Mouse (Mus musculus): ENCODE results near the gene Olfr569. TPM values are rescaled to one million over a fixed set of nuclear protein-coding genes. Genes with fewer than 3 reads are reported as not detected.

Olfr569 gene
- polyA plus RNA-seq (2015; fragmentation: Nextera tagmentation; extraction: Ambion mirVana): not detected in 2 replicates

- Histone ChIP-seq H3K9me3 (replicated peaks) (no peaks in the 10 kb centered on the region), H3K36me3 (no peaks in the 10 kb centered on the region), H3K4me3 (no peak within 1 kb of the TSS), H3K4me2 (no peak within 1 kb of the TSS), H3K27ac (no peak within 1 kb of the TSS), H3K4me1 (replicated peaks) (no peaks in the 10 kb centered on the region), H3K9ac (no peak within 1 kb of the TSS), H3K27me3 (no peaks in the 10 kb centered on the region)
- 64% methylated on average over 3 of the region's 3 CpGs for WGBS
- no peak for ATAC-seq (replicated peaks; ENCODE audit: insufficient number of reproducible peaks, insufficient read depth, low FRiP score, low read depth)
These were observed at the start of gene Olfr569 for GRCm38 (mm10) chr7:102890782-102891181. TSS of gene Olfr569 (minus strand) at chr7:102890882.

GRCm38 (mm10) chr7:102927105-102927504 is 36.4 kb upstream of the Olfr569 start:
- Histone ChIP-seq H3K9ac (no peak overlapping the region), H3K4me1 (replicated peaks) (no peaks in the 10 kb centered on the region), H3K4me3 (no peak overlapping the region), H3K4me2 (no peak overlapping the region), H3K27me3 (no peaks in the 10 kb centered on the region), H3K27ac (no peak overlapping the region), H3K9me3 (replicated peaks) (no peaks in the 10 kb centered on the region), H3K36me3 (no peaks in the 10 kb centered on the region)
- 70% methylated on average over 3 of the region's 3 CpGs for WGBS
- no peak for ATAC-seq (replicated peaks; ENCODE audit: insufficient number of reproducible peaks, insufficient read depth, low FRiP score, low read depth)

GRCm38 (mm10) chr7:102924109-102924508 is 33.4 kb upstream of the Olfr569 start, which contains the start of gene Olfr572:
TSS of gene Olfr572 (plus strand) at chr7:102924409.
- 50% methylated on average over 1 of the region's 1 CpGs for whole genome bisulfite sequencing

GRCm38 (mm10) chr7:102919632-102920031 is 28.9 kb upstream of the Olfr569 start:
- 9% methylated on average over 1 of the region's 1 CpGs for WGBS
- no peak overlapping the region for H3K4me3 ChIP-seq
- no peak overlapping the region for H3K4me2 ChIP-seq
- no peak for ATAC-seq (replicated peaks; ENCODE audit: insufficient number of reproducible peaks, insufficient read depth, low FRiP score, low read depth)
- H3K36me3 ChIP-seq: no peaks in the 10 kb centered on the region
- no peak overlapping the region for H3K27ac ChIP-seq
- peaks cover 3% of the 10 kb centered on the region; the same call in 1 of the 2 replicates for H3K4me1 ChIP-seq (replicated peaks)
- H3K9ac ChIP-seq: no peak overlapping the region
- no peaks in the 10 kb centered on the region for H3K27me3 ChIP-seq
- no peaks in the 10 kb centered on the region for H3K9me3 ChIP-seq (replicated peaks)

More at GRCm38 (mm10) chr7:102924109-102924508, 33.4 kb upstream of the Olfr569 start, which contains the start of gene Olfr572:
- no peaks in the 10 kb centered on the region for H3K4me1 ChIP-seq (replicated peaks)
- no peak for ATAC-seq (replicated peaks; ENCODE audit: insufficient number of reproducible peaks, insufficient read depth, low FRiP score, low read depth)
- no peaks in the 10 kb centered on the region for H3K27me3 ChIP-seq
- no peak within 1 kb of the TSS for H3K27ac ChIP-seq
- no peaks in the 10 kb centered on the region for H3K36me3 ChIP-seq
- no peak within 1 kb of the TSS for H3K4me3 ChIP-seq
- H3K4me2 ChIP-seq: no peak within 1 kb of the TSS
- H3K9ac ChIP-seq: no peak within 1 kb of the TSS
- no peaks in the 10 kb centered on the region for H3K9me3 ChIP-seq (replicated peaks)

- H3K27me3 ChIP-seq: no peaks in the 10 kb centered on the region
- H3K4me1 ChIP-seq (replicated peaks): peaks cover 3% of the 10 kb centered on the region; the same call in 1 of the 2 replicates
- no peak within 1 kb of the TSS for H3K9ac ChIP-seq
- H3K4me3 ChIP-seq: no peak within 1 kb of the TSS
- no peaks in the 10 kb centered on the region for H3K36me3 ChIP-seq
- ATAC-seq (replicated peaks; ENCODE audit: insufficient number of reproducible peaks, insufficient read depth, low FRiP score, low read depth): no peak
- no peak within 1 kb of the TSS for H3K4me2 ChIP-seq
- no peak within 1 kb of the TSS for H3K27ac ChIP-seq
- 63% methylated on average over 4 of the region's 4 CpGs for WGBS
- H3K9me3 ChIP-seq (replicated peaks): no peaks in the 10 kb centered on the region
These were observed 26.6 kb upstream of the Olfr569 start, which contains the start of gene Olfr571 for GRCm38 (mm10) chr7:102917032-102917875. TSS of gene Olfr571 (minus strand) at chr7:102917536.

GRCm38 (mm10) chr7:102916405-102916804 is 25.7 kb upstream of the Olfr569 start:
- 41% methylated on average over 5 of the region's 5 CpGs for WGBS
- Histone ChIP-seq H3K27me3 (no peaks in the 10 kb centered on the region), H3K4me1 (replicated peaks) (peaks cover 3% of the 10 kb centered on the region; the same call in 1 of the 2 replicates), H3K4me2 (no peak overlapping the region), H3K36me3 (no peaks in the 10 kb centered on the region), H3K27ac (no peak overlapping the region), H3K9me3 (replicated peaks) (no peaks in the 10 kb centered on the region), H3K4me3 (no peak overlapping the region), H3K9ac (no peak overlapping the region)
- peak; percentile 50; the same call in 1 of the 2 replicates for ATAC-seq (replicated peaks; ENCODE audit: insufficient number of reproducible peaks, insufficient read depth, low FRiP score, low read depth)

- ATAC-seq (replicated peaks; ENCODE audit: insufficient number of reproducible peaks, insufficient read depth, low FRiP score, low read depth): no peak
- H3K9me3 ChIP-seq (replicated peaks): no peaks in the 10 kb centered on the region
- no peak overlapping the region for H3K27ac ChIP-seq
- H3K9ac ChIP-seq: no peak overlapping the region
- 11% methylated on average over 1 of the region's 1 CpGs for WGBS
- no peaks in the 10 kb centered on the region for H3K36me3 ChIP-seq
- H3K4me1 ChIP-seq (replicated peaks): peaks cover 3% of the 10 kb centered on the region; the same call in 1 of the 2 replicates
- no peak overlapping the region for H3K4me3 ChIP-seq
- H3K4me2 ChIP-seq: no peak overlapping the region
- no peaks in the 10 kb centered on the region for H3K27me3 ChIP-seq
These were observed 24.6 kb upstream of the Olfr569 start for GRCm38 (mm10) chr7:102915261-102915660.

- H3K4me1 ChIP-seq (replicated peaks): no peaks in the 10 kb centered on the region
- H3K9me3 ChIP-seq (replicated peaks): no peaks in the 10 kb centered on the region
- no peak for ATAC-seq (replicated peaks; ENCODE audit: insufficient number of reproducible peaks, insufficient read depth, low FRiP score, low read depth)
- H3K4me3 ChIP-seq: no peak within 1 kb of the TSS
- no peak within 1 kb of the TSS for H3K9ac ChIP-seq
- no peaks in the 10 kb centered on the region for H3K36me3 ChIP-seq
- no peak within 1 kb of the TSS for H3K27ac ChIP-seq
- no peaks in the 10 kb centered on the region for H3K27me3 ChIP-seq
- H3K4me2 ChIP-seq: no peak within 1 kb of the TSS
These were observed 13.9 kb downstream of the Olfr569 start, which contains the start of gene Olfr568 for GRCm38 (mm10) chr7:102876822-102877221. TSS of gene Olfr568 (plus strand) at chr7:102877122.

GRCm38 (mm10) chr7:102858665-102859064 is 32.0 kb downstream of the Olfr569 start, which contains the start of gene Olfr566:
TSS of gene Olfr566 (minus strand) at chr7:102858765.
- Histone ChIP-seq H3K4me3 (no peak within 1 kb of the TSS), H3K27me3 (no peaks in the 10 kb centered on the region), H3K4me2 (no peak within 1 kb of the TSS), H3K36me3 (no peaks in the 10 kb centered on the region), H3K9ac (no peak within 1 kb of the TSS), H3K9me3 (replicated peaks) (no peaks in the 10 kb centered on the region), H3K4me1 (replicated peaks) (no peaks in the 10 kb centered on the region), H3K27ac (no peak within 1 kb of the TSS)
- no peak for ATAC-seq (replicated peaks; ENCODE audit: insufficient number of reproducible peaks, insufficient read depth, low FRiP score, low read depth)
- 77% methylated on average over 1 of the region's 1 CpGs for WGBS

- Histone ChIP-seq H3K9ac (no peak overlapping the region), H3K27me3 (no peaks in the 10 kb centered on the region), H3K9me3 (replicated peaks) (no peaks in the 10 kb centered on the region), H3K27ac (no peak overlapping the region), H3K4me3 (no peak overlapping the region), H3K4me1 (replicated peaks) (no peaks in the 10 kb centered on the region), H3K4me2 (no peak overlapping the region), H3K36me3 (no peaks in the 10 kb centered on the region)
- no peak for ATAC-seq (replicated peaks; ENCODE audit: insufficient number of reproducible peaks, insufficient read depth, low FRiP score, low read depth)
These were observed 34.9 kb downstream of the Olfr569 start for GRCm38 (mm10) chr7:102855807-102856206.
